8 mouse cellular contexts compared by ENCODE assay signal in genomic region chr9:61380258-61381062, GRCm38 (mm10). TPM values are rescaled to one million over a fixed set of nuclear protein-coding genes. Genes with fewer than 3 reads are reported as not detected.
DNase-seq lines count a peak whose midpoint lies in the region; ATAC-seq lines count a peak whose summit lies in the region.

No protein-coding gene starts in this region.

- peak; percentile 42; the same call in 1 of the 2 replicates for ATAC-seq in neural tube, embryonic 14.5 days (ENCODE audit: low read depth)

- H3K9ac ChIP-seq in neural tube, embryonic 14.5 days (replicated peaks; ENCODE audit: low read depth, low read length), result no peak overlapping the region

- H3K4me1 ChIP-seq in heart, embryonic 10.5 days, result peaks cover 99% of the 10 kb centered on the region
- H3K4me1 ChIP-seq in forebrain, embryonic 10.5 days, result peaks cover 100% of the 10 kb centered on the region
- H3K4me1 ChIP-seq in neural tube, embryonic 14.5 days (ENCODE audit: control insufficient read depth, insufficient read depth, low read length), result peaks cover 87% of the 10 kb centered on the region

- peaks cover 37% of the 10 kb centered on the region for H3K36me3 ChIP-seq in heart, embryonic 10.5 days
- H3K36me3 ChIP-seq in forebrain, embryonic 10.5 days (replicated peaks), result peaks cover 87% of the 10 kb centered on the region
- 0 out of 2 replicates have a peak, but pooled peaks cover 3% of the 10 kb centered on the region for H3K36me3 ChIP-seq in neural tube, embryonic 14.5 days (ENCODE audit: control insufficient read depth, insufficient read depth, low read length)

- DNase-seq in heart, embryonic 10.5 days (ENCODE audit: low spot score), result peak; percentile 94
- DNase-seq in heart, postnatal 36 days, result no peak
- DNase-seq in forebrain, embryonic 10.5 days (ENCODE audit: extremely low spot score, low spot score), result no peak
- peak; percentile 59 for DNase-seq in induced T-regulatory cell, adult 2 months (ENCODE audit: low read depth)
- no peak for DNase-seq in right cerebral cortex, postnatal 25 days
- no peak for DNase-seq in cerebellum, adult 9-11 months
- DNase-seq in spleen, postnatal 14 days (ENCODE audit: low spot score in 2 of 2), result no peak

- peak overlapping the region; percentile 20; the same call in 1 of the 2 replicates for H3K4me2 ChIP-seq in neural tube, embryonic 14.5 days (ENCODE audit: low read depth, low read length)

- peak overlapping the region; percentile 31 for H3K4me3 ChIP-seq in heart, embryonic 10.5 days
- H3K4me3 ChIP-seq in forebrain, embryonic 10.5 days, result peak overlapping the region; percentile 30; the same call in 1 of the 2 replicates
- H3K4me3 ChIP-seq in neural tube, embryonic 14.5 days (ENCODE audit: low read depth, low read length), result no peak overlapping the region

- 18% methylated on average over 18 of the region's 18 CpGs for WGBS in heart, embryonic 10.5 days
- WGBS in forebrain, embryonic 10.5 days, result 47% methylated on average over 18 of the region's 18 CpGs
- WGBS in neural tube, embryonic 14.5 days, result 6% methylated on average over 18 of the region's 18 CpGs

- no peaks in the 10 kb centered on the region for H3K9me3 ChIP-seq in heart, embryonic 10.5 days
- no peaks in the 10 kb centered on the region for H3K9me3 ChIP-seq in forebrain, embryonic 10.5 days
- no peaks in the 10 kb centered on the region for H3K9me3 ChIP-seq in neural tube, embryonic 14.5 days (ENCODE audit: control insufficient read depth, low read length)

- peak overlapping the region; percentile 45 for H3K27ac ChIP-seq in heart, embryonic 10.5 days
- peak overlapping the region; percentile 54 for H3K27ac ChIP-seq in forebrain, embryonic 10.5 days
- H3K27ac ChIP-seq in neural tube, embryonic 14.5 days (ENCODE audit: low read depth, low read length), result peak overlapping the region; percentile 39; the same call in 1 of the 2 replicates

- peaks cover 70% of the 10 kb centered on the region for H3K27me3 ChIP-seq in heart, embryonic 10.5 days (ENCODE audit: insufficient read depth, poor library complexity, severe bottlenecking)
- H3K27me3 ChIP-seq in forebrain, embryonic 10.5 days (ENCODE audit: poor library complexity, severe bottlenecking), result peaks cover 43% of the 10 kb centered on the region
- no peaks in the 10 kb centered on the region for H3K27me3 ChIP-seq in neural tube, embryonic 14.5 days (ENCODE audit: control insufficient read depth, insufficient read depth, low read length)

- intact Hi-C loops in heart, postnatal 36 days (cut with DNase I), result no loop called here

RNA-seq across cellular contexts. Expression of gene Tle3, which starts 8.3 kb away (rescaled TPM):
- polyA plus RNA-seq in heart, embryonic 10.5 days (2016; fragmentation: Nextera tagmentation; extraction: Ambion mirVana), result 15.6 and 25.4 TPM in 2 replicates
- 10 to 100 TPM; 16.8 to 16.9 TPM for total RNA-seq in heart, postnatal 36 days (2021)
- 43.4 and 45.6 TPM in 2 replicates for polyA plus RNA-seq in forebrain, embryonic 10.5 days (2016; fragmentation: Nextera tagmentation; extraction: Ambion mirVana)
- polyA plus RNA-seq in neural tube, embryonic 14.5 days (2014; fragmentation: Nextera tagmentation; extraction: Ambion mirVana), result 18.7 and 22.5 TPM in 2 replicates

Comparison
In these comparisons a context has a peak if more than half of its experiments do, and no peak if none do; other contexts are left out.
1. DNase-seq: peak in heart, embryonic 10.5 days (single experiment) and induced T-regulatory cell, adult 2 months (single experiment); none in heart, postnatal 36 days (0 of 2), forebrain, embryonic 10.5 days (single experiment), right cerebral cortex, postnatal 25 days (single experiment), cerebellum, adult 9-11 months (single experiment) and spleen, postnatal 14 days (0 of 2).
2. Peak in every context shown above with its lines, with median percentiles within 50 percentile points of each other: H3K27ac ChIP-seq.